Mouse (Mus musculus) stomach, embryonic 16.5 days (tissue): ENCODE measurements around the gene Elf2. TPM values are rescaled to one million over a fixed set of nuclear protein-coding genes. Genes with fewer than 3 reads are reported as not detected.

ENCODE experiments used
- ATAC-seq: fragments of 200-750 bp; cut with Nextera tagmentation; 2 replicates; pipeline ENCODE4 v1.8.0; 2017; ENCODE audit warnings: moderate number of reproducible peaks, moderate TSS enrichment; ENCODE audit not compliant: insufficient read depth, low FRiP score
- H3K27ac ChIP-seq: fragments of 300-500 bp; sonication (generic); 2 replicates; pipeline ENCODE4 v1.5.1; 2014; ENCODE audit warnings: low read length
- H3K27me3 ChIP-seq: fragments of 300-500 bp; sonication (generic); 2 replicates; pipeline ENCODE4 v1.6.1; 2014; ENCODE audit warnings: low read length, control low read depth, mixed read lengths; ENCODE audit not compliant: control insufficient read depth, insufficient read depth
- H3K36me3 ChIP-seq: fragments of 300-500 bp; sonication (generic); 2 replicates; pipeline ENCODE4 v1.6.1; 2014; ENCODE audit warnings: low read length; ENCODE audit not compliant: control insufficient read depth, insufficient read depth
- H3K4me1 ChIP-seq: fragments of 300-500 bp; sonication (generic); 2 replicates; pipeline ENCODE4 v1.6.1; 2014; ENCODE audit warnings: low read length, control low read depth, mixed read lengths; ENCODE audit not compliant: control insufficient read depth, insufficient read depth
- H3K4me2 ChIP-seq: fragments of 300-500 bp; sonication (generic); 2 replicates; pipeline ENCODE4 v1.6.1; 2014; ENCODE audit warnings: low read depth, low read length, mixed read lengths
- H3K4me3 ChIP-seq: fragments of 300-500 bp; sonication (generic); replicated peaks from 2 replicates; pipeline ENCODE4 v1.5.1; 2014; ENCODE audit warnings: mild to moderate bottlenecking, low read length
- H3K9ac ChIP-seq: fragments of 300-500 bp; sonication (generic); 2 replicates; pipeline ENCODE4 v1.6.1; 2014; ENCODE audit warnings: low read length
- H3K9me3 ChIP-seq: fragments of 300-500 bp; sonication (generic); replicated peaks from 2 replicates; pipeline ENCODE4 v1.6.1; 2016; ENCODE audit warnings: low read length, control low read depth; ENCODE audit not compliant: control insufficient read depth
- WGBS: fragments of 180-500 bp; shearing (Covaris S2); extraction: QIAGEN DNeasy Blood & Tissue Kit; methylation state at CpG from one replicate; pipeline ENCODE4 v1.1.7; 2014; 5-methylcytosine and 5-hydroxymethylcytosine counted together
- polyA plus RNA-seq: library from polyadenylated mRNA; unstranded; fragments of >200 nt; fragmentation: Nextera tagmentation; extraction: Ambion mirVana; gene quantifications from 2 replicates; pipeline ENCODE4 v1.2.1, GENCODE M21; 2015

Elf2 gene
- polyA plus RNA-seq, 1 experiment from 2014 or later = 58.7 TPM

DNA sequence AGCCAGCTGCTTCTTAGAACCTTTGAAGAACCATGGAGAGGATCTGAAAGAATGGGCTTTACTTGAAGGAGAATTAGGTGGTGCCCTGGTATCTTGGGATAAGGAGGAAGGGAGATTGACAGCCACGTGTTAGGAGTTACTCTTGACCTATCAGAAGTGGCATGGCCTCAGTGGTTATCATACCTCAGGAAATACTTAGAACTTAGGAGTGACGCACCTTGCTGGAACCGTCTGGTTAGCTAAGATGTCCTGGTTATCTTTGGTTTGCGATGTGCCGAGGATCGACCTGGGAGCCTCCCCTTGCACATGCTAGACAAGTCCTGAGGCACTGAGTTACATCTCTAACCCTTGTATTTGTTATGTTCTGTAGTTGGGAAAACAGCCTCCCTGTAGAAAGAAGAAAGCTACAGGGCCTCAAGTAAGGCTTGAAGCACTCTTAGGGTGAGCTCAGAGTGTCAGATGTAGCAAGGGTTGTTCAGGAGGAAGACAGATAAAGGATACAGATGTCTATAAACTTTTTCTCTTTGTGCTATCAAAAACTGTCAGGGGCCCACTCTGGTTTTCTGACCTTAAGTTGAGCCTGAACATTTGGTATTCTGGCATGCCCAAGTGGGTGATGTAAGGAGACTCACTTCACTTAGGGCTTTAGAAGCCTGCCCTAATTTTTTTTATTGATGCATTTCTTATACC, 110.2 kb downstream of the Elf2 start:
- WGBS = 88% methylated on average over 6 of the region's 6 CpGs
- no peaks in the 10 kb centered on the region for H3K9me3 ChIP-seq

DNA sequence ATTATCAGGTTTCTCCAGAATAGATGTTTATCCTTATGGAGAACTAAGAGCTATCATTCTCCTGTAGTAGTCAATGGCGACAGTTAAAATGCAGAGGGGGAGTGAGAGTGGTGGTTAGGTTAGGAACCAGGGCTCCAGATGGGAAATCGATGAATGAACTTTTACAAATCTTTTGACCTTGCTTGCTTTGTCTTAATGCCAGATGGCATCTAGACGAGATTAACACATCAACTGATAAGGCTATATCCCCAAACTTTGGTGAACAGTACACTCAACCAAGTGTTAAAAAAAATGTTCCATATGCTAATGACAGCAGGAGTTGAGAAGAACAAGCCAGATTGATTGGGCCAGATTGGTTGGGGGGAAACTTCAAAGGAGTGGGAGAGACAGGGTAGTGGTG, 111.2 kb downstream of the Elf2 start:
- no peak overlapping the region for H3K9ac ChIP-seq
- no peak overlapping the region for H3K4me2 ChIP-seq
- H3K9me3 ChIP-seq = no peaks in the 10 kb centered on the region
- WGBS = 71% methylated on average over 3 of the region's 3 CpGs
- H3K4me1 ChIP-seq = peaks cover 20% of the 10 kb centered on the region; the same call in 1 of the 2 replicates
- H3K27me3 ChIP-seq = no peaks in the 10 kb centered on the region
- no peak for ATAC-seq
- H3K4me3 ChIP-seq = no peak overlapping the region
- H3K27ac ChIP-seq = no peak overlapping the region
- H3K36me3 ChIP-seq = no peaks in the 10 kb centered on the region

More for the DNA sequence above, 110.2 kb downstream of the Elf2 start:
- Histone ChIP-seq H3K36me3 (no peaks in the 10 kb centered on the region), H3K4me1 (peaks cover 25% of the 10 kb centered on the region; the same call in 1 of the 2 replicates), H3K9ac (no peak overlapping the region), H3K27me3 (no peaks in the 10 kb centered on the region), H3K4me2 (no peak overlapping the region), H3K4me3 (no peak overlapping the region), H3K27ac (peak overlapping the region; percentile 46)
- ATAC-seq = no peak

DNA sequence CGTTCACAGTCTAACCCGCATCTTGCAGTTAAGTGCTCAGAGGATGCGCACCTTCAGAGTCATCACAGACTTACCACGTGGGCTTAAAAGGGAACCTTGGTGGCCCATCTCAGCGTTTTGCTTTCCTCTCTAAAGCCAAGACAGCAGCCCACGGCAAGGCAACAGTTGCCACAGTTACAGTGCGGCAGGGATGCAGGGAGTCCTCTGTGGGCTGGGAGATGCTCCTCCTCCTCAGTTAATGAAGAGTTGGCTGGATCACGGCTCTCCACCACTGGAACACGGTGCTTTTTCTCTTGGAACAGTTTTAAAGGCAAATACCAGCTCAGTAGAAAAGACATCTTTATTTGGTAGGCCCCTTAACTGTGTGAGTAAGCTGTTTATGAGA, 111.7 kb downstream of the Elf2 start:
- Histone ChIP-seq H3K27me3 (no peaks in the 10 kb centered on the region), H3K4me1 (peaks cover 19% of the 10 kb centered on the region), H3K9ac (no peak overlapping the region), H3K36me3 (no peaks in the 10 kb centered on the region), H3K9me3 (no peaks in the 10 kb centered on the region), H3K27ac (no peak overlapping the region), H3K4me2 (no peak overlapping the region), H3K4me3 (no peak overlapping the region)
- WGBS = 74% methylated on average over 9 of the region's 9 CpGs
- no peak for ATAC-seq

DNA sequence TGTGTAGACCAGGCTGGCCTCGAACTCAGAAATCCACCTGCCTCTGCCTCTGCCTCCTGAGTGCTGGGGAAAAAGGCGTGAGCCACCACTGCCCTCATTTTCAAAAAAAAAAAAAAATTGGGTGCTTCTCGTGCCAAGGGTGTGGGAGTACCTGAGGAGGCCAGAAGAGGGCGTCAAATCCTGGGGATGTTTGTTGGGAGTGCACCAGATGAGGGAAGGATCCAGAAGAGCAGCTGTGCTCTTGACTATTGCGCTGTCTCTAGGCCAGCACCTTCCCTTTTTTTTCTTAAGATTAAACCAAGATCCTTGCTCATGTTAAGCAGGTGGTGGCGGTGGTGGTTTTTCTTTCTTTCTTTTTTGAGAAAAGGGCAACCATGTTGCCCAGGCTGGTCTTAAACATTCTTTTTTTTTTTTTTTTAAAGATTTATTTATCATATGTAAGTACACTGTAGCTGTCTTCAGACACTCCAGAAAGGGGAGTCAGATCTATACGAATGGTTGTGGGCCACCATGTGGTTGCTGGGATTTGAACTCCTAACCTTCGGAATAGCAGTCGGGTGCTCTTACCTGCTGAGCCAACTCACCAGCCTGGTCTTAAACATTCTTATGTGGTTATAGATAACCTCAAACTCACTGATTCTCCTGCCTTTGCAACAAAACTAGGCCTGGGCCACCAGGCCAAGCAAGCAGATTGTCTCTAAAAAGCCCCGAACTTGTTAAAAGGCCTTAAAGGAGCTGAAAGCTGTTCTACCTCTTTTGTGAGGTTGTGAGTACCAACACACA, 112.2 kb downstream of the Elf2 start:
- Histone ChIP-seq H3K27ac (no peak overlapping the region), H3K9ac (no peak overlapping the region), H3K27me3 (no peaks in the 10 kb centered on the region), H3K9me3 (no peaks in the 10 kb centered on the region), H3K4me2 (no peak overlapping the region), H3K36me3 (no peaks in the 10 kb centered on the region), H3K4me3 (no peak overlapping the region), H3K4me1 (peaks cover 19% of the 10 kb centered on the region)
- no peak for ATAC-seq
- 78% methylated on average over 10 of the region's 10 CpGs for WGBS

DNA sequence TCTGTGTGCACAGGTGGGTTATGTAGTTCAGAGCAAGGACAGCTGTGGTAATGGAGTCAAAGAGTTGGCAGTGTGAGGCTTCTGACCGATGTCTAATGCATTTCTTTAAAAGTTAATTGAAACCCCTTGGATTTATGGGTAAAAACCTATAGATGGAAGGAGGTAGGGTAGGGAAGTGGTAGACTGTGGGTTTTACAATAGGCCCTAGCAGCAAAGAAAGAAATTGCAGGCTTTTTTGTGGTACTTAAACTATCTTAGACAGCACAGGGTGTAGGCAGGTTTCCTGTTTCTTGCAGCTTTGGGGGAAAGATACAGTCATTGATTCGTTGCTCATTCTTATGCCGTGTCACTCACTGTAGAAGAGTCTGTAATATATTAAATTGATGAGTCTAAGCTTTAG, 113.9 kb downstream of the Elf2 start:
- H3K27ac ChIP-seq = no peak overlapping the region
- no peak overlapping the region for H3K9ac ChIP-seq
- no peaks in the 10 kb centered on the region for H3K9me3 ChIP-seq
- no peaks in the 10 kb centered on the region for H3K27me3 ChIP-seq
- peaks cover 19% of the 10 kb centered on the region for H3K4me1 ChIP-seq
- no peaks in the 10 kb centered on the region for H3K36me3 ChIP-seq
- H3K4me2 ChIP-seq = no peak overlapping the region
- H3K4me3 ChIP-seq = no peak overlapping the region
- 57% methylated on average over 3 of the region's 3 CpGs for WGBS
- no peak for ATAC-seq

DNA sequence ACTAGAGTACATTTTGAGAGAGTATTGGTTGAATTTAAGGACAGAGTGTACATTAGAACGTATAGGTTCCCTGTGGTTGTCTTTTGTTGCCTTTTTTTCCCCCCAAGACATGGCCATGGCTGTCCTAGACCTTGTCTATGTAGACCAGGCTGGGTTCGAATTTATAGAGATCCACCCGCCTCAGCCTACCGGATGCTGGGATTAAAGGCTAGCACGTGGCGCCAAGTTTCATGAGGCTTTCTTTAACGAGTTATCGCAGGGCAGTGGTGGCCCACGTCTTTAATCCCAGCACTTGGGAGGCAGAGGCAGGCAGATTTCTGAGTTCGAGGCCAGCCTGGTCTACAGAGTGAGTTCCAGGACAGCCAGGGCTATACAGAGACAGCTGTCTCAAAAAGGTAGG, 114.5 kb downstream of the Elf2 start:
- Histone ChIP-seq H3K27me3 (no peaks in the 10 kb centered on the region), H3K36me3 (no peaks in the 10 kb centered on the region), H3K9me3 (no peaks in the 10 kb centered on the region), H3K4me2 (peak overlapping the region; percentile 84), H3K9ac (no peak overlapping the region), H3K27ac (no peak overlapping the region), H3K4me1 (peaks cover 17% of the 10 kb centered on the region), H3K4me3 (peak overlapping the region; percentile 93; the same call in 1 of the 2 replicates)
- 93% methylated on average over 10 of the region's 10 CpGs for WGBS
- no peak for ATAC-seq

DNA sequence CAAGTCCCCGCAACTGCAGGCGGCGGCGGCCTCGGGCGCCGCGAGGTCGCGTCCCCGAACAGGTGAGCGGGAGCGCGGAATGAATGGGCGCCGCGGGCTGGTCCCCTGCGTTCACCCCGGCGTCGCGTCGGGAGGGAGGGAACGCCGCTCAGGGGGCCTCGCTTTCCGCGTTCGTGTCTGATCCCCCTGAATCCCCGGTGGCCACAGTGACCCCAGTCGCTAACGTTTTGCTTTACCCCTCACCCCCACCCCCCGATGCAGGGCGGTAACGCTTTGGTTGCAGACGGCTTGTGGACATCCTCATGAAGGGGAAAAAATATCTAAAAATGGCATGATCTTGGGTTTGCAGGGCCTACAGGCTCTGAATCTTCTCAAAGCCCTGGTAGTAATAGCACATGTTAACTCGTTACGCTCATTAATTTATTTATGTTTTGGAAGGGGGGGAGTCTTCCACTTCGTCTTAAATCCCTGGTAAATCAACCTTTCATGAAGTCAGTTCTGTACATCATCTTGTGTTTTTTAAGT, 115.2 kb downstream of the Elf2 start:
- no peaks in the 10 kb centered on the region for H3K9me3 ChIP-seq
- H3K27ac ChIP-seq = peak overlapping the region; percentile 95
- peak overlapping the region; percentile 84 for H3K4me2 ChIP-seq
- H3K27me3 ChIP-seq = no peaks in the 10 kb centered on the region
- H3K4me1 ChIP-seq = peaks cover 12% of the 10 kb centered on the region
- peak overlapping the region; percentile 93 for H3K4me3 ChIP-seq
- WGBS = 2% methylated on average over 33 of the region's 39 CpGs
- H3K36me3 ChIP-seq = no peaks in the 10 kb centered on the region
- peak overlapping the region; percentile 94 for H3K9ac ChIP-seq
- ATAC-seq = no peak

DNA sequence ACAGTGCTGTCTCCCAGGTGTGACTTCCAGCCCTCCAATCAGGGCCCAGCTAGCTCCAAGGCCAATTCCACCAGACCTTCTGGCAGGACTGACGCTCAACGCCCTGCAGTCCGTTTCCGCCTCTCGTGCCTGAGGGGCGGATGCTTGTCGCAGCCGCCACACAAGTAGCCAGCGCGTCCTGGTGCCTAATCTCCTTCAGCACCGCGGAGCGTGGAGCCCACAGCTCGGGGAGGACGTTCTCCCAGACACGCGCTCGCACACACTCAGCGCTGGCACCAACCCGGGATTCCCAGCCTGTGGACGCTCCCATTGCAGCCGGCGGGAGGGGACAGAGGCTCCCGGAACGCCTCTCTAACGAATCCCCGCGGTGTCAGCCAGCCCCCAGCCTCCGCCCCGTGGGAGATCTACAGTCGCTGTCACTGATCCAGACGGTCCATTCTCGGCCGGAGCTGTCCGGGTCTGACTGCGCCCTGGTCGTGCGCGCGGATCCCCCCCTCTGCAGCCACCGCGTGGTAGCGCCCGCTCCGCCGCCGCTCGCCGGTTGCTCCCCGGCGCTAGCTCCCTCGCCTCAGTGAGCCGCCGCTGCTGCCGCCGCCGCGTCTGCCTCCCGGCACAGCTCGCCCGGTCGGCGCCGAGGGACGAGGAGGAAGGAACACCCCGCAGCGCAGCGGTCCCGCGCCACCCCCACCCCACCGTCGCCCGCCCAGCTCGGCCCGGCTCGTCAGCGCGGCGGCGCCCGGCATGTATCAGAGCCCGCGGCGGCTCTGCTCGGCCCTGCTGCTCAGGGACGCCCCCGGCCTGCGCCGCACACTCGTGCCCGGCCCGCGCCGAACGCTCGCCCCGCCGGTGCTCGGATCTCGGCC, 115.9 kb downstream of the Elf2 start, which contains the start of gene Noct:
TSS of gene Noct (plus strand) at position 85 of the 863 bp plus-strand sequence.
- peak within 1 kb of the TSS; percentile 94 for H3K9ac ChIP-seq
- under 1% methylated on average over 100 of the region's 100 CpGs for WGBS
- peak within 1 kb of the TSS; percentile 84 for H3K4me2 ChIP-seq
- no peaks in the 10 kb centered on the region for H3K36me3 ChIP-seq
- no peaks in the 10 kb centered on the region for H3K27me3 ChIP-seq
- H3K4me3 ChIP-seq = peak within 1 kb of the TSS; percentile 93
- H3K9me3 ChIP-seq = no peaks in the 10 kb centered on the region
- H3K27ac ChIP-seq = peak within 1 kb of the TSS; percentile 95
- peak; percentile 90 for ATAC-seq
- H3K4me1 ChIP-seq = peaks cover 6% of the 10 kb centered on the region
